Mouse (Mus musculus): ENCODE data around the gene Herc3.

DNA sequence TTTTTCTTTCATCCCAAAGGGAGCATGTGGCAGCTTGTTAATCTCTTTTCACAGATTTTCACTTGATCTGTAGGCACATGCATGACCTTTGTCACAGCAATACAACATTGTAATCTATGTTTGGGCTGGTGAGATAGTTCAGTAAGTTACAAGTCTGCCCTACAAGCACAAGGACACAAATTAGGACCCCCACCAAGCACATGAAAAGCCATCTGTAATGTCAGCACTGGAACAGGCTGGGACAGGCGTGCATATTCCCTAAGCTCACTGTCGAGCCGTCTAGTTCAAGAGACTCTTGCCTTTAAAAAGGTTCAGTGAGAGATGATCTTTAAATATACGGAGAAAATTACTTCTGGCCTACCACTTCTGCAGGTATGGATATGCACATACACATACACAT lies 28.3 kb downstream of the Herc3 start:
- TF ChIP-seq CTCF (IDR thresholded peaks at IDR 0.05; ENCODE audit: borderline replicate concordance, control insufficient read depth, extremely low read depth, insufficient read depth, low read length, poor library complexity) (no peak), POLR2A (IDR thresholded peaks at IDR 0.05; ENCODE audit: control insufficient read depth, extremely low read depth, insufficient read depth, low read length, poor library complexity) (no peak)

Data from thymus, adult 2 months (tissue).